Mouse (Mus musculus): ENCODE data around the gene Tmem52b. TPM values are rescaled to one million over a fixed set of nuclear protein-coding genes. Genes with fewer than 3 reads are reported as not detected.

The Tmem52b gene
- polyA plus RNA-seq, 1 experiment from 2014 or later, result not detected

Other genes starting within 250 kb of the Tmem52b start
- gene Cd69, start 237.1 kb upstream of the Tmem52b start, polyA plus RNA-seq (2016; fragmentation: Nextera tagmentation; extraction: Ambion mirVana), result 0.16 TPM in 1 of 2 replicates, not detected in the other
- gene 4922502D21Rik, start 180.8 kb upstream of the Tmem52b start, polyA plus RNA-seq (2016; fragmentation: Nextera tagmentation; extraction: Ambion mirVana), result not detected in 2 replicates
- gene Clec12a, start 169.9 kb upstream of the Tmem52b start, polyA plus RNA-seq (2016; fragmentation: Nextera tagmentation; extraction: Ambion mirVana), result 0.11 and 0.51 TPM in 2 replicates
- gene Clec12b, start 126.7 kb upstream of the Tmem52b start, polyA plus RNA-seq (2016; fragmentation: Nextera tagmentation; extraction: Ambion mirVana), result not detected in 2 replicates
- 9.2 and 12.0 TPM in 2 replicates for gene Clec1b, start 115.3 kb upstream of the Tmem52b start, polyA plus RNA-seq (2016; fragmentation: Nextera tagmentation; extraction: Ambion mirVana)
- 0.20 and 0.21 TPM in 2 replicates for gene Clec9a, start 103.7 kb upstream of the Tmem52b start, polyA plus RNA-seq (2016; fragmentation: Nextera tagmentation; extraction: Ambion mirVana)
- 0.84 and 1.4 TPM in 2 replicates for gene Clec1a, start 60.6 kb upstream of the Tmem52b start, polyA plus RNA-seq (2016; fragmentation: Nextera tagmentation; extraction: Ambion mirVana)
- 0.16 TPM in 1 of 2 replicates, not detected in the other for gene Olr1, start 5.4 kb upstream of the Tmem52b start, polyA plus RNA-seq (2016; fragmentation: Nextera tagmentation; extraction: Ambion mirVana)
- gene Gabarapl1, start 20.6 kb downstream of the Tmem52b start, polyA plus RNA-seq (2016; fragmentation: Nextera tagmentation; extraction: Ambion mirVana), result 34.2 and 35.7 TPM in 2 replicates
- not detected in 2 replicates for gene Klre1, start 65.3 kb downstream of the Tmem52b start, polyA plus RNA-seq (2016; fragmentation: Nextera tagmentation; extraction: Ambion mirVana)
- not detected in 2 replicates for gene Klrd1, start 79.2 kb downstream of the Tmem52b start, polyA plus RNA-seq (2016; fragmentation: Nextera tagmentation; extraction: Ambion mirVana)
- gene Klrk1, start 111.3 kb downstream of the Tmem52b start, polyA plus RNA-seq (2016; fragmentation: Nextera tagmentation; extraction: Ambion mirVana), result not detected in 2 replicates
- not detected in 2 replicates for gene Klrc3, start 130.8 kb downstream of the Tmem52b start, polyA plus RNA-seq (2016; fragmentation: Nextera tagmentation; extraction: Ambion mirVana)
- not detected in 2 replicates for gene Klrc2, start 148.1 kb downstream of the Tmem52b start, polyA plus RNA-seq (2016; fragmentation: Nextera tagmentation; extraction: Ambion mirVana)
- not detected in 2 replicates for gene Klrc1, start 166.4 kb downstream of the Tmem52b start, polyA plus RNA-seq (2016; fragmentation: Nextera tagmentation; extraction: Ambion mirVana)
- gene Klri1, start 204.6 kb downstream of the Tmem52b start, polyA plus RNA-seq (2016; fragmentation: Nextera tagmentation; extraction: Ambion mirVana), result not detected in 2 replicates
- gene Klri2, start 227.9 kb downstream of the Tmem52b start, polyA plus RNA-seq (2016; fragmentation: Nextera tagmentation; extraction: Ambion mirVana), result not detected in 2 replicates

Measured in limb, embryonic 10.5 days (tissue).